Mouse (Mus musculus) granulocyte monocyte progenitor cell, adult 5-6 weeks (primary cell): Measurements from ENCODE around the gene Abo. TPM values are rescaled to one million over a fixed set of nuclear protein-coding genes. Genes with fewer than 3 reads are reported as not detected.

ENCODE experiments used
- ATAC-seq: replicated peaks from 2 replicates; pipeline ENCODE4 v1.8.0; 2016; ENCODE audit warnings: mild to moderate bottlenecking, moderate TSS enrichment, inconsistent platforms; ENCODE audit not compliant: poor library complexity, severe bottlenecking
- total RNA-seq, 2 experiments: library from RNA; stranded (forward) in 1 of 2; stranded (reverse) in 1 of 2; fragments of 200-712, 200-1000 nt in 1 of 2; fragments of >200 nt in 1 of 2; fragmentation: Nextera tagmentation in 1 of 2; gene quantifications; 2 replicates each; pipeline ENCODE4 v1.2.3; 2014 to 2017

The Abo gene
- total RNA-seq, 2 experiments from 2014 or later: not detected

GRCm38 (mm10) chr2:26878571-26878970, 13.8 kb upstream of the Abo start:
- no peak for ATAC-seq

GRCm38 (mm10) chr2:26870666-26871065, 5.9 kb upstream of the Abo start:
- no peak for ATAC-seq

- peak; percentile 42 for ATAC-seq
These were observed 1.9 kb downstream of the Abo start for GRCm38 (mm10) chr2:26862856-26863255.

- ATAC-seq: peak; percentile 58
These were observed 17.1 kb downstream of the Abo start for GRCm38 (mm10) chr2:26847706-26848105.

GRCm38 (mm10) chr2:26832478-26832877, 32.3 kb downstream of the Abo start:
- no peak for ATAC-seq

- ATAC-seq: no peak
These were observed 36.7 kb downstream of the Abo start for GRCm38 (mm10) chr2:26828047-26828446.

GRCm38 (mm10) chr2:26827261-26827975, 37.4 kb downstream of the Abo start:
- ATAC-seq: no peak

Other genes starting within 250 kb of the Abo start
- 11.1 and 13.9 TPM in 2 replicates for gene Fam69b, start 236.5 kb downstream of the Abo start, total RNA-seq (2014; fragmentation: Nextera tagmentation)
- 8.3 and 9.3 TPM in 2 replicates for gene Fam69b, start 236.5 kb downstream of the Abo start, total RNA-seq (2017)
- gene Lcn4, start 193.7 kb downstream of the Abo start, total RNA-seq (2014; fragmentation: Nextera tagmentation): not detected in 2 replicates
- gene Lcn4, start 193.7 kb downstream of the Abo start, total RNA-seq (2017): not detected in 2 replicates
- 21.7 and 22.5 TPM in 2 replicates for gene Surf6, start 37.9 kb upstream of the Abo start, total RNA-seq (2014; fragmentation: Nextera tagmentation)
- gene Surf6, start 37.9 kb upstream of the Abo start, total RNA-seq (2017): 53.0 and 55.7 TPM in 2 replicates
- 16.7 and 17.4 TPM in 2 replicates for gene Med22, start 45.7 kb upstream of the Abo start, total RNA-seq (2014; fragmentation: Nextera tagmentation)
- 17.2 and 19.0 TPM in 2 replicates for gene Med22, start 45.7 kb upstream of the Abo start, total RNA-seq (2017)
- gene Rpl7a, start 45.8 kb upstream of the Abo start, total RNA-seq (2014; fragmentation: Nextera tagmentation): 2,412 and 2,423 TPM in 2 replicates
- 2,233 and 2,391 TPM in 2 replicates for gene Rpl7a, start 45.8 kb upstream of the Abo start, total RNA-seq (2017)
- gene Surf2, start 51.4 kb upstream of the Abo start, total RNA-seq (2014; fragmentation: Nextera tagmentation): 42.8 and 48.8 TPM in 2 replicates
- 72.9 and 77.2 TPM in 2 replicates for gene Surf2, start 51.4 kb upstream of the Abo start, total RNA-seq (2017)
- gene Surf1, start 51.6 kb upstream of the Abo start, total RNA-seq (2014; fragmentation: Nextera tagmentation): 46.4 and 74.7 TPM in 2 replicates
- 40.0 and 75.4 TPM in 2 replicates for gene Surf1, start 51.6 kb upstream of the Abo start, total RNA-seq (2017)
- gene Surf4, start 68.9 kb upstream of the Abo start, total RNA-seq (2014; fragmentation: Nextera tagmentation): 177 and 217 TPM in 2 replicates
- 107 and 110 TPM in 2 replicates for gene Surf4, start 68.9 kb upstream of the Abo start, total RNA-seq (2017)
- 2.2 and 2.9 TPM in 2 replicates for gene Stkld1, start 69.1 kb upstream of the Abo start, total RNA-seq (2014; fragmentation: Nextera tagmentation)
- 0.09 TPM in 1 of 2 replicates, not detected in the other for gene Stkld1, start 69.1 kb upstream of the Abo start, total RNA-seq (2017)
- gene Rexo4, start 99.4 kb upstream of the Abo start, total RNA-seq (2014; fragmentation: Nextera tagmentation): 42.4 and 47.6 TPM in 2 replicates
- 75.2 and 84.7 TPM in 2 replicates for gene Rexo4, start 99.4 kb upstream of the Abo start, total RNA-seq (2017)
- gene Adamts13, start 108.4 kb upstream of the Abo start, total RNA-seq (2014; fragmentation: Nextera tagmentation): not detected in 2 replicates
- gene Adamts13, start 108.4 kb upstream of the Abo start, total RNA-seq (2017): 0.04 TPM in 1 of 2 replicates, not detected in the other
- gene Cacfd1, start 144.9 kb upstream of the Abo start, total RNA-seq (2014; fragmentation: Nextera tagmentation): 15.5 and 18.8 TPM in 2 replicates
- 1.6 and 3.5 TPM in 2 replicates for gene Cacfd1, start 144.9 kb upstream of the Abo start, total RNA-seq (2017)
- gene Slc2a6, start 163.0 kb upstream of the Abo start, total RNA-seq (2014; fragmentation: Nextera tagmentation): 4.6 and 7.5 TPM in 2 replicates
- gene Slc2a6, start 163.0 kb upstream of the Abo start, total RNA-seq (2017): 2.6 and 4.0 TPM in 2 replicates
- not detected in 2 replicates for gene Mymk, start 207.2 kb upstream of the Abo start, total RNA-seq (2014; fragmentation: Nextera tagmentation)
- gene Mymk, start 207.2 kb upstream of the Abo start, total RNA-seq (2017): not detected in 2 replicates
- gene Adamtsl2, start 214.4 kb upstream of the Abo start, total RNA-seq (2014; fragmentation: Nextera tagmentation): not detected in 2 replicates
- not detected in 2 replicates for gene Adamtsl2, start 214.4 kb upstream of the Abo start, total RNA-seq (2017)